Mouse (Mus musculus) adrenal gland, postnatal 10 days (tissue): Measurements from ENCODE around the gene Wwp2. TPM values are rescaled to one million over a fixed set of nuclear protein-coding genes. Genes with fewer than 3 reads are reported as not detected.

Experiments used
- microRNA-seq: library from miRNA; unstranded; fragments of <30 nt; microRNA quantifications from one replicate; pipeline ENCODE4 v1.2.0, GENCODE M21; 2021
- total RNA-seq, 2 experiments: library from RNA; stranded (reverse); gene quantifications; 2 replicates each; pipeline ENCODE4 v1.2.3; 2021

Gene Wwp2
- total RNA-seq, 2 experiments from 2014 or later, result 36.7 to 39.7 TPM

Small RNA genes lying within 50 kb of the gene (microRNA-seq; reads per million reads assigned to microRNA genes)
- gene Mir140, result 11,732 reads per million, percentile 94 among the genes with 10 or more reads in this experiment

Other genes with a start within 250 kb of the Wwp2 start
- 100 to 1,000 TPM in 1 of 2 experiments, 10 to 100 TPM in 1; 68.6 to 138 TPM for gene Nfat5, start 142.9 kb upstream of the Wwp2 start, total RNA-seq
- 1 to 10 TPM; 4.1 to 6.9 TPM for gene Nqo1, start 33.2 kb upstream of the Wwp2 start, total RNA-seq
- 10 to 100 TPM; 29.4 to 30.6 TPM for gene Nob1, start 11.3 kb upstream of the Wwp2 start, total RNA-seq
- gene Psmd7, start 152.1 kb downstream of the Wwp2 start, total RNA-seq, result 10 to 100 TPM; 83.7 to 86.5 TPM